Mouse (Mus musculus) liver, embryonic 14.5 days (tissue): ENCODE results near the gene Tbc1d10c.

Experiments used
- CTCF ChIP-seq: IDR thresholded peaks from 2 replicates; pipeline ENCODE4 v1.5.1; 2016; ENCODE audit warnings: antibody characterized with exemption, low read depth, control low read depth
- EP300 ChIP-seq: IDR thresholded peaks from 2 replicates; pipeline ENCODE4 v1.6.1; 2016; ENCODE audit warnings: antibody characterized with exemption, low read depth

GRCm38 (mm10) chr19:4203148-4203547 is 12.1 kb upstream of the Tbc1d10c start:
- TF ChIP-seq EP300 (no peak), CTCF (peak; percentile 16; the same call in 1 of the 2 replicates)
